Mouse (Mus musculus): ENCODE data around the gene Tas2r114. TPM values are rescaled to one million over a fixed set of nuclear protein-coding genes. Genes with fewer than 3 reads are reported as not detected.

Tas2r114 gene
- not detected in 2 replicates for polyA plus RNA-seq (2015; fragmentation: Nextera tagmentation; extraction: Ambion mirVana)

DNA sequence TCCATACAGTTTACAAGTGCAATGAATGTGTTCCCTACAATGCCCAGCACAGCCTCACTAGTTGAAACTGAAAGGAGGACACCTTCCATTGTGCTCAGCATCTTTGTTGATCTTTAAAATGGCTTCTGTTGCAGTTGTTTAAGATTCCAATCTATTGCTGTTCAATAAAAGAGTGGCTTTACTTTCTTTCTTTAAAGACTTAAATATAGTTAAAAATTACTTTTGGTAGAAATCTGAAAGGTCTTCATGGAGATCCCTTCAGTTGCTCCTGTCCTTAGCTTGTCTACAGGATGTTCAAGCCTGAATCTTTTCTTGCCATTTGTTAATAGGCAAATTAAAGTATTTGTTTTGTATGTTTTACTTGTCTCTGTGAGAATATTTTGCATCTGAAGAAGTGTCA is at the start of gene Tas2r114:
Gene Tas2r114 (minus strand): TSS at position 101 of the 400 bp plus-strand sequence.
- no peak within 1 kb of the TSS for H3K27ac ChIP-seq
- no peak for ATAC-seq (ENCODE audit: low read depth)
- H3K36me3 ChIP-seq = no peaks in the 10 kb centered on the region
- DNase-seq = no peak
- no peaks in the 10 kb centered on the region for H3K4me1 ChIP-seq (replicated peaks)
- no peaks in the 10 kb centered on the region for H3K27me3 ChIP-seq
- no peak within 1 kb of the TSS for H3K9ac ChIP-seq
- no peak within 1 kb of the TSS for H3K4me3 ChIP-seq (replicated peaks)
- no peak within 1 kb of the TSS for H3K4me2 ChIP-seq
- 0 out of 2 replicates have a peak, but pooled peaks cover 2% of the 10 kb centered on the region for H3K9me3 ChIP-seq (replicated peaks)

DNA sequence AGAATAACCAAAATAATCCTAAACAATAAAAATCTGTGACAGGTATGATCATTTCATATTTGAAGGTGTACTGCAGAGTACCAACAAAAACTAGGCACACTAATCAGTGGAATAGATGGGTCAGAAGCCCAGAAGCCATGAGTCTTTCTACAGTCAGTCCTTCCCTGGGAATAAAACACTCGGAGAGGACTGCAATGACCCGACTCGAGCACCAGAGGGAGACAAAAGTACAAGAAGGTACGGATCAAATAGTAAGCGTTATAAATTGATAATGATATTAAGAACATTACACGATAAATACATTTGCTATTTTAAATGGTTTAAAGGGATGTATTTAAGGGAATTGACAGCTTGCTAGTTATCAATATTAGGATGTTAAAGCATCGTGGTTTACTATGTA is 22.9 kb upstream of the Tas2r114 start:
- no peak for ATAC-seq (ENCODE audit: low read depth)
- Histone ChIP-seq H3K27me3 (no peaks in the 10 kb centered on the region), H3K9ac (no peak overlapping the region), H3K4me2 (no peak overlapping the region), H3K4me1 (replicated peaks) (no peaks in the 10 kb centered on the region), H3K4me3 (replicated peaks) (no peak overlapping the region), H3K27ac (no peak overlapping the region), H3K36me3 (no peaks in the 10 kb centered on the region), H3K9me3 (replicated peaks) (no peaks in the 10 kb centered on the region)
- WGBS (ENCODE audit: insufficient replicate concordance) = 33% methylated on average over 7 of the region's 7 CpGs
- no peak for DNase-seq

DNA sequence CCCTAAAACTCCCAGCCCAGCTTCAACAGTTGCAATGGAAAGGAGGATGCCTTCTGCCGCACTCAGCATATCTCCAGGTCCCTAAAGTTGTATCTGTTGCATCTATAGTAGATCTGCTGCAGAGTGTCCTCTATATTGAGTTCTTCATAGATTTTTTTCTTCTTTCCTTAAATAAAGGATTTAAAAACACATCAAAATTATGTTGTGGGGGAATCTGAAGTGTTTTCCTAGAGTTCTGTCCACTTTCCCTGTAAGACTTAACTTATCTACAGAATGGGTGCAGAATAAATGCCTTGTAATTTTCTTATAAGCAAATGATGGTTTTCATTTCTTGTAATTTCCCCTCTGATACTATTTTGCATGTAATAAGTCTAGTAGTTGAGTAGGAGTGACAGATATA is 2.5 kb downstream of the Tas2r114 start, which contains the start of gene Tas2r105:
Gene Tas2r105 (minus strand): TSS at position 101 of the 400 bp plus-strand sequence.
- DNase-seq (no peak), ATAC-seq (ENCODE audit: low read depth) (no peak)
- no peaks in the 10 kb centered on the region for H3K27me3 ChIP-seq

DNA sequence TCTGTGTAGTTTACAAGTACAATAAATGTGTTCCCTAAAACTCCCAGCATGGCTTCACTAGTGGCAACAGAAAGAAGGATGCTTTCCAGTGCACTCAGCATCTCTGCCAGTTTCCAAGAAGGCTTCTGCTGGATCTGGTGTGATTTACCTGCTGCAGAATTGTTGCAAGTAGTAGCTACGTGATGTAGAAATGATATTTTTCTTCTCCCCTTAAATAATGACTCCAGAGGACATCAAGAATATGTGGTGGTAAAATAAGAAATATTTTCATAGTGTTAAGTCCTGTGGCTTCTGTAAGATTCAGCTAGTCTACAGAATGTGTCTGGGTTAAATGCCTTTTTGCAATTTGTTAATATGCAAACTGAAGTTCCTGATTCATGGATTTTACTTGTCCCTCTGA is 4.2 kb downstream of the Tas2r114 start, which contains the start of gene Tas2r104:
Gene Tas2r104 (minus strand): TSS at position 101 of the 400 bp plus-strand sequence.
- H3K4me1 ChIP-seq (replicated peaks) = no peaks in the 10 kb centered on the region
- H3K9ac ChIP-seq = no peak within 1 kb of the TSS
- no peak for ATAC-seq (ENCODE audit: low read depth)
- DNase-seq = no peak
- no peak within 1 kb of the TSS for H3K4me2 ChIP-seq
- no peaks in the 10 kb centered on the region for H3K27me3 ChIP-seq
- 46% methylated on average over 1 of the region's 1 CpGs for WGBS (ENCODE audit: insufficient replicate concordance)
- no peak within 1 kb of the TSS for H3K4me3 ChIP-seq (replicated peaks)
- no peak within 1 kb of the TSS for H3K27ac ChIP-seq
- no peaks in the 10 kb centered on the region for H3K36me3 ChIP-seq
- H3K9me3 ChIP-seq (replicated peaks) = no peaks in the 10 kb centered on the region

More for the DNA sequence above, 2.5 kb downstream of the Tas2r114 start, which contains the start of gene Tas2r105:
- no peak within 1 kb of the TSS for H3K4me3 ChIP-seq (replicated peaks)
- H3K9me3 ChIP-seq (replicated peaks) = no peaks in the 10 kb centered on the region
- no peak within 1 kb of the TSS for H3K27ac ChIP-seq
- H3K36me3 ChIP-seq = no peaks in the 10 kb centered on the region
- no peak within 1 kb of the TSS for H3K9ac ChIP-seq
- WGBS (ENCODE audit: insufficient replicate concordance) = 55% methylated on average over 1 of the region's 1 CpGs
- no peak within 1 kb of the TSS for H3K4me2 ChIP-seq
- H3K4me1 ChIP-seq (replicated peaks) = no peaks in the 10 kb centered on the region

DNA sequence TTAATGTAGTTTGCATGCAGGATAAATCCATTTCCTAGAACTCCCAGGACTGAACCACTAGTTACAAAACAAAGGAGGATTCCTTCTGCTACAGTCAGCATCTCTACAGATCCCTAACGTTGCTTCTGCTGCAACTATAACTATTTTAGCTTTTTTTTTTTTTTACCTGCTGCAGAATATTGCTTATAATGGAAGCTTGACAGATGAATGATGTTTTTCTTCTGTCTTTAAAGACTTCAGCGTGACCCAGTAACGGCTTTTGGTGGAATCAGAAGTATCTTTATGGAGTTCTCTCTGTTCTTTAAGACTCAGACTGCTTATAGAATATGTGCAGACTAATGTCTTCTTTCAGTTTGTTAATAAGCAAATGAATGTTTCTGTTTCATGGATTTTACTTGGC is 11.1 kb downstream of the Tas2r114 start, which contains the start of gene Tas2r106:
Gene Tas2r106 (minus strand): TSS at position 101 of the 400 bp plus-strand sequence.
- Histone ChIP-seq H3K36me3 (no peaks in the 10 kb centered on the region), H3K4me3 (replicated peaks) (no peak within 1 kb of the TSS), H3K9me3 (replicated peaks) (0 out of 2 replicates have a peak, but pooled peaks cover 4% of the 10 kb centered on the region), H3K4me1 (replicated peaks) (no peaks in the 10 kb centered on the region), H3K27me3 (no peaks in the 10 kb centered on the region), H3K4me2 (no peak within 1 kb of the TSS), H3K9ac (no peak within 1 kb of the TSS), H3K27ac (no peak within 1 kb of the TSS)
- no peak for ATAC-seq (ENCODE audit: low read depth)
- WGBS (ENCODE audit: insufficient replicate concordance) = 54% methylated on average over 3 of the region's 3 CpGs
- no peak for DNase-seq

DNA sequence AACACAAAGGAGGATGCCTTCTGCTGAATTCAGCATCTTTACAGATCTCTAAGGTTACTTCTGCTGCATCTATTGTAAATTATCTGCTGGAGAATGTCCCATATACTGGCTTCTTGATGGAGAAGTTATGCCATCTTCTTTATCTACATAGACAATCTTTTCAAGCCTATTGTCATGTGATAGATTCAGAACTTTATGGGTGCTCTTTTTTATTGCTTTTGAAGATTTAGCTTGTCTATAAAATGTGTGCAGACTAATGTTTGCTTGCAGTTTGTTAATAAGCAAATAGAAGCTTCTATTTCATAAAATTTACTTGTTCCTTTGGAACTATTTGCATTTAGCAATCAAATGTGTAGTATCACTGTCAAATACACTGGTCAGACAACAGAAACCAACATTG is 29.8 kb downstream of the Tas2r114 start, which contains the start of gene Tas2r107:
Gene Tas2r107 (minus strand): TSS at position 101 of the 400 bp plus-strand sequence.
- H3K4me3 ChIP-seq (replicated peaks) = no peak within 1 kb of the TSS
- no peaks in the 10 kb centered on the region for H3K36me3 ChIP-seq
- H3K4me2 ChIP-seq = no peak within 1 kb of the TSS
- H3K9ac ChIP-seq = no peak within 1 kb of the TSS
- H3K9me3 ChIP-seq (replicated peaks) = 0 out of 2 replicates have a peak, but pooled peaks cover 3% of the 10 kb centered on the region
- H3K27ac ChIP-seq = no peak within 1 kb of the TSS
- no peak for DNase-seq
- no peak for ATAC-seq (ENCODE audit: low read depth)
- no peaks in the 10 kb centered on the region for H3K4me1 ChIP-seq (replicated peaks)
- no peaks in the 10 kb centered on the region for H3K27me3 ChIP-seq

Other genes starting within 250 kb of the Tas2r114 start
- gene 5430401F13Rik, start 203.7 kb downstream of the Tas2r114 start, polyA plus RNA-seq (2015; fragmentation: Nextera tagmentation; extraction: Ambion mirVana) = not detected in 2 replicates
- gene Gm6619, start 203.7 kb downstream of the Tas2r114 start, polyA plus RNA-seq (2015; fragmentation: Nextera tagmentation; extraction: Ambion mirVana) = not detected in 2 replicates
- gene Tas2r130, start 59.2 kb downstream of the Tas2r114 start, polyA plus RNA-seq (2015; fragmentation: Nextera tagmentation; extraction: Ambion mirVana) = not detected in 2 replicates
- gene Tas2r107, start 29.9 kb downstream of the Tas2r114 start, polyA plus RNA-seq (2015; fragmentation: Nextera tagmentation; extraction: Ambion mirVana) = not detected in 2 replicates
- gene Tas2r106, start 11.2 kb downstream of the Tas2r114 start, polyA plus RNA-seq (2015; fragmentation: Nextera tagmentation; extraction: Ambion mirVana) = not detected in 2 replicates
- not detected in 2 replicates for gene Tas2r104, start 4.3 kb downstream of the Tas2r114 start, polyA plus RNA-seq (2015; fragmentation: Nextera tagmentation; extraction: Ambion mirVana)
- gene Tas2r105, start 2.6 kb downstream of the Tas2r114 start, polyA plus RNA-seq (2015; fragmentation: Nextera tagmentation; extraction: Ambion mirVana) = not detected in 2 replicates